Mouse (Mus musculus) hindbrain, postnatal 0 days (tissue): Measurements from ENCODE around the gene Cplane1. TPM values are rescaled to one million over a fixed set of nuclear protein-coding genes. Genes with fewer than 3 reads are reported as not detected.

ENCODE experiments used
- ATAC-seq: fragments of 200-750 bp; cut with Nextera tagmentation; 2 replicates; pipeline ENCODE4 v1.8.0; 2017; ENCODE audit warnings: mild to moderate bottlenecking, moderate TSS enrichment, moderate library complexity
- DNase-seq: peaks from one replicate; pipeline ENCODE4 v3.0.0-alpha.2; 2015; ENCODE audit warnings: low spot score
- H3K27ac ChIP-seq: fragments of 300-500 bp; sonication (generic); 2 replicates; pipeline ENCODE4 v1.5.1; 2014; ENCODE audit warnings: mild to moderate bottlenecking
- H3K27me3 ChIP-seq: fragments of 300-500 bp; sonication (generic); 2 replicates; pipeline ENCODE4 v1.6.1; 2014; ENCODE audit warnings: low read length, mixed read lengths; ENCODE audit not compliant: insufficient read depth
- H3K36me3 ChIP-seq: fragments of 300-500 bp; sonication (generic); 2 replicates; pipeline ENCODE4 v1.6.1; 2014; ENCODE audit warnings: low read length, mixed read lengths; ENCODE audit not compliant: insufficient read depth
- H3K4me1 ChIP-seq: fragments of 300-500 bp; sonication (generic); 2 replicates; pipeline ENCODE4 v1.6.1; 2014; ENCODE audit warnings: antibody characterized with exemption, low read length, mixed read lengths; ENCODE audit not compliant: insufficient read depth
- H3K4me2 ChIP-seq: fragments of 300-500 bp; sonication (generic); 2 replicates; pipeline ENCODE4 v1.6.1; 2014; ENCODE audit warnings: low read depth, mild to moderate bottlenecking, low read length, moderate library complexity, mixed read lengths
- H3K4me3 ChIP-seq: fragments of 300-500 bp; sonication (generic); 2 replicates; pipeline ENCODE4 v1.5.1; 2014; ENCODE audit warnings: low read length
- H3K9ac ChIP-seq: fragments of 300-500 bp; sonication (generic); replicated peaks from 2 replicates; pipeline ENCODE4 v1.6.1; 2014; ENCODE audit warnings: mild to moderate bottlenecking, low read length, moderate library complexity, mixed read lengths
- H3K9me3 ChIP-seq: fragments of 300-500 bp; sonication (generic); 2 replicates; pipeline ENCODE4 v1.6.1; 2016; ENCODE audit warnings: low read length, mixed read lengths
- CTCF ChIP-seq: IDR thresholded peaks from 2 replicates; pipeline ENCODE4 v1.5.1; 2016; ENCODE audit warnings: antibody characterized with exemption, control low read depth, low read depth
- WGBS: fragments of 180-500 bp; shearing (Covaris S2); extraction: QIAGEN DNeasy Blood & Tissue Kit; methylation state at CpG from one replicate; pipeline ENCODE4 v1.1.7; 2014; 5-methylcytosine and 5-hydroxymethylcytosine counted together
- polyA plus RNA-seq: library from polyadenylated mRNA; unstranded; fragments of >200 nt; fragmentation: Nextera tagmentation; extraction: Ambion mirVana; gene quantifications from 2 replicates; pipeline ENCODE4 v1.2.1, GENCODE M21; 2015
- total RNA-seq: library from RNA; depleted of rRNA; stranded (reverse); fragments of >200 nt; gene quantifications from 2 replicates; pipeline ENCODE4 v1.2.3, GENCODE M21; 2014; rRNA removed

Gene Cplane1
- total and polyA plus RNA-seq, 2 experiments from 2014 or later: 13.4 to 19.4 TPM

GRCm38 (mm10) chr15:8282155-8282554 lies 113.2 kb downstream of the Cplane1 start:
- no peak overlapping the region for H3K4me3 ChIP-seq
- no peak overlapping the region for H3K4me2 ChIP-seq
- no peaks in the 10 kb centered on the region for H3K27me3 ChIP-seq
- no peak overlapping the region for H3K9ac ChIP-seq
- no peaks in the 10 kb centered on the region for H3K36me3 ChIP-seq
- no peaks in the 10 kb centered on the region for H3K4me1 ChIP-seq
- TF ChIP-seq CTCF: no peak
- no peak overlapping the region for H3K27ac ChIP-seq
- WGBS: 78% methylated on average over 2 of the region's 2 CpGs
- ATAC-seq: no peak
- no peak for DNase-seq
- no peaks in the 10 kb centered on the region for H3K9me3 ChIP-seq

GRCm38 (mm10) chr15:8291251-8291650 lies 122.3 kb downstream of the Cplane1 start:
- Histone ChIP-seq H3K4me1 (no peaks in the 10 kb centered on the region), H3K27ac (no peak overlapping the region), H3K4me2 (no peak overlapping the region), H3K9me3 (no peaks in the 10 kb centered on the region), H3K36me3 (peaks cover 44% of the 10 kb centered on the region), H3K4me3 (no peak overlapping the region), H3K27me3 (no peaks in the 10 kb centered on the region), H3K9ac (no peak overlapping the region)
- no peak for TF ChIP-seq CTCF
- WGBS: 89% methylated on average over 14 of the region's 14 CpGs
- DNase-seq: no peak
- ATAC-seq: no peak

- DNase-seq (no peak), ATAC-seq (no peak)
- Histone ChIP-seq H3K4me2 (no peak overlapping the region), H3K27ac (no peak overlapping the region), H3K27me3 (no peaks in the 10 kb centered on the region), H3K9ac (no peak overlapping the region), H3K9me3 (no peaks in the 10 kb centered on the region), H3K4me1 (no peaks in the 10 kb centered on the region), H3K4me3 (no peak overlapping the region), H3K36me3 (peaks cover 61% of the 10 kb centered on the region)
- WGBS: 95% methylated on average over 6 of the region's 6 CpGs
- no peak for TF ChIP-seq CTCF
Measured at GRCm38 (mm10) chr15:8294150-8294549, 125.2 kb downstream of the Cplane1 start.

- Histone ChIP-seq H3K27ac (no peak overlapping the region), H3K4me1 (no peaks in the 10 kb centered on the region), H3K36me3 (peaks cover 55% of the 10 kb centered on the region), H3K9ac (no peak overlapping the region), H3K4me3 (no peak overlapping the region), H3K27me3 (no peaks in the 10 kb centered on the region), H3K4me2 (no peak overlapping the region), H3K9me3 (no peaks in the 10 kb centered on the region)
- no peak for TF ChIP-seq CTCF
- 96% methylated on average over 10 of the region's 10 CpGs for WGBS
- ATAC-seq (no peak), DNase-seq (no peak)
Measured at GRCm38 (mm10) chr15:8302944-8303343, 134.0 kb downstream of the Cplane1 start.

- no peak overlapping the region for H3K9ac ChIP-seq
- no peak for DNase-seq
- no peak for TF ChIP-seq CTCF
- WGBS: 95% methylated on average over 1 of the region's 1 CpGs
- no peaks in the 10 kb centered on the region for H3K27me3 ChIP-seq
- H3K27ac ChIP-seq: no peak overlapping the region
- H3K36me3 ChIP-seq: peaks cover 41% of the 10 kb centered on the region
- H3K9me3 ChIP-seq: no peaks in the 10 kb centered on the region
- no peak overlapping the region for H3K4me3 ChIP-seq
- ATAC-seq: no peak
- H3K4me2 ChIP-seq: no peak overlapping the region
- H3K4me1 ChIP-seq: no peaks in the 10 kb centered on the region
Measured at GRCm38 (mm10) chr15:8305474-8305873, 136.6 kb downstream of the Cplane1 start.

GRCm38 (mm10) chr15:8317381-8317780 lies 148.5 kb downstream of the Cplane1 start:
- Histone ChIP-seq H3K9ac (no peak overlapping the region), H3K27ac (no peak overlapping the region), H3K4me1 (no peaks in the 10 kb centered on the region), H3K9me3 (no peaks in the 10 kb centered on the region), H3K4me3 (no peak overlapping the region), H3K27me3 (no peaks in the 10 kb centered on the region), H3K4me2 (no peak overlapping the region), H3K36me3 (peaks cover 36% of the 10 kb centered on the region)
- no peak for TF ChIP-seq CTCF
- 89% methylated on average over 4 of the region's 4 CpGs for WGBS
- no peak for DNase-seq
- ATAC-seq: no peak

- Histone ChIP-seq H3K9ac (no peak overlapping the region), H3K27ac (no peak overlapping the region), H3K4me2 (no peak overlapping the region), H3K4me1 (no peaks in the 10 kb centered on the region), H3K36me3 (peaks cover 40% of the 10 kb centered on the region), H3K27me3 (no peaks in the 10 kb centered on the region), H3K4me3 (no peak overlapping the region), H3K9me3 (no peaks in the 10 kb centered on the region)
- no peak for TF ChIP-seq CTCF
- ATAC-seq: no peak
- 93% methylated on average over 5 of the region's 5 CpGs for WGBS
- DNase-seq: no peak
Measured at GRCm38 (mm10) chr15:8319191-8319590, 150.3 kb downstream of the Cplane1 start.

Other genes with a start within 250 kb of the Cplane1 start
- 45.5 and 51.0 TPM in 2 replicates for gene Wdr70, start 69.9 kb upstream of the Cplane1 start, total RNA-seq
- 64.3 and 69.9 TPM in 2 replicates for gene Wdr70, start 69.9 kb upstream of the Cplane1 start, polyA plus RNA-seq
- 40.5 and 42.0 TPM in 2 replicates for gene Nup155, start 59.8 kb upstream of the Cplane1 start, total RNA-seq
- 6.0 and 6.3 TPM in 2 replicates for gene Nup155, start 59.8 kb upstream of the Cplane1 start, polyA plus RNA-seq